Mouse (Mus musculus): ENCODE measurements at regions not wholly inside any gene's neighbourhood (a gene's known extent, or its start where the extent isn't known, plus 50 kb on each side); places are given as distances from the start of the nearest gene placed in this dataset.

DNA sequence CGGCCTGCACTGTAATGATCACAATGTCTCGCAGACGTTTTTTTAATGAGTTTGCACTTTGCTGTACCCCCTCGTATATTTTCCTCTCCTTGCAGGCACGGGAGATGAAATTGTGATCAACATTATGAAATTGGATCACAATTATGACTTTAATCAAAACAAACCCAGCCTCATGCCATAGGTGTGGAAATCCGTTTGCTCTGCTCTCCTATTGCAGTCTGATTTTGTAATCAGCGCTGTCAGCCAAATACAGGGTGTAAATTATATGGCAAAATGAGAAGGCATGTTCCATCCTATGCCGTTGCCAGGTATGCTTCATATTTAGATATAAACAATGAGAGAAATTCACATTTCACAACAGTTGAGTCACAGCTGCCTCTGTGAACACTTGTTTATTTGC lies 595.3 kb upstream of the 4930412O13Rik start:
- Histone ChIP-seq H3K4me1 (ENCODE audit: control insufficient read depth in 1 of 2, insufficient read depth in 2 of 2, low read length in 2 of 2) (no peaks in the 10 kb centered on the region), H3K27me3 (ENCODE audit: control insufficient read depth in 1 of 2, insufficient read depth in 2 of 2, low read length in 2 of 2) (no peaks in the 10 kb centered on the region), H3K4me3 (ENCODE audit: control insufficient read depth in 1 of 2, insufficient read depth in 1 of 2, low read depth in 2 of 2, low read length in 2 of 2) (no peak overlapping the region), H3K9me3 (replicated peaks; ENCODE audit: insufficient read depth, low read length) (no peaks in the 10 kb centered on the region), H3K79me2 (ENCODE audit: control insufficient read depth, insufficient read depth, low read length, poor library complexity) (no peaks in the 10 kb centered on the region), H3K27ac (ENCODE audit: control insufficient read depth, low read depth, low read length) (no peak overlapping the region), H3K9ac (ENCODE audit: control insufficient read depth, low read depth, low read length, poor library complexity, severe bottlenecking) (no peak overlapping the region), H3K36me3 (ENCODE audit: control insufficient read depth in 1 of 2, insufficient read depth in 2 of 2, low read length in 2 of 2) (no peaks in the 10 kb centered on the region)
- no peak for DNase-seq (ENCODE audit: low read depth, low spot score)
- TF ChIP-seq BHLHE40 (IDR thresholded peaks at IDR 0.05; ENCODE audit: borderline replicate concordance, low read depth, low read length) (no peak), ELF1 (IDR thresholded peaks at IDR 0.05; ENCODE audit: low read depth, low read length) (no peak), NRF1 (IDR thresholded peaks at IDR 0.05; ENCODE audit: insufficient read depth, low read depth, low read length, poor library complexity, severe bottlenecking) (no peak), JUND (IDR thresholded peaks at IDR 0.05; ENCODE audit: low read depth, low read length) (no peak), SIN3A (IDR thresholded peaks at IDR 0.05; ENCODE audit: low read length) (no peak), USF1 (IDR thresholded peaks at IDR 0.05; ENCODE audit: low read depth, low read length) (no peak), CTCF (IDR thresholded peaks at IDR 0.05 in 2 of 3, conservative IDR thresholded peaks at IDR 0.05 in 1 of 3; ENCODE audit: control insufficient read depth in 1 of 3, insufficient read depth in 1 of 3, low read depth in 2 of 3, low read length in 3 of 3, poor library complexity in 1 of 3, severe bottlenecking in 1 of 3) (no peak), MXI1 (IDR thresholded peaks at IDR 0.05; ENCODE audit: low read depth, low read length) (no peak), E2F4 (IDR thresholded peaks at IDR 0.05; ENCODE audit: borderline replicate concordance, low read depth, low read length) (no peak), POLR2A (IDR thresholded peaks at IDR 0.05; ENCODE audit: control insufficient read depth in 1 of 2, insufficient read depth in 1 of 2, low read depth in 1 of 2, low read length in 2 of 2, poor library complexity in 1 of 2) (no peak), ZKSCAN1 (IDR thresholded peaks at IDR 0.05; ENCODE audit: low read depth, low read length) (no peak), KAT2A (conservative IDR thresholded peaks at IDR 0.05; ENCODE audit: low read depth, low read length) (no peak), TBP (IDR thresholded peaks at IDR 0.05; ENCODE audit: low read depth, low read length) (no peak), GABPA (IDR thresholded peaks at IDR 0.05; ENCODE audit: low read depth, low read length) (no peak), CHD1 (IDR thresholded peaks at IDR 0.05; ENCODE audit: low read depth, low read length) (no peak), ZMIZ1 (IDR thresholded peaks at IDR 0.05; ENCODE audit: low read depth, low read length) (no peak), MYB (IDR thresholded peaks at IDR 0.05; ENCODE audit: low read depth, low read length) (no peak), ETS1 (IDR thresholded peaks at IDR 0.05; ENCODE audit: low read depth, low read length) (no peak), ZNF384 (IDR thresholded peaks at IDR 0.05; ENCODE audit: low read depth, low read length) (no peak)

GRCm38 (mm10) chr2:9287077-9287476 lies 594.0 kb upstream of the 4930412O13Rik start:
- Histone ChIP-seq H3K36me3 (ENCODE audit: control insufficient read depth in 1 of 2, insufficient read depth in 2 of 2, low read length in 2 of 2) (no peaks in the 10 kb centered on the region), H3K27me3 (ENCODE audit: control insufficient read depth in 1 of 2, insufficient read depth in 2 of 2, low read length in 2 of 2) (no peaks in the 10 kb centered on the region), H3K9ac (ENCODE audit: control insufficient read depth, low read depth, low read length, poor library complexity, severe bottlenecking) (no peak overlapping the region), H3K9me3 (replicated peaks; ENCODE audit: insufficient read depth, low read length) (no peaks in the 10 kb centered on the region), H3K79me2 (ENCODE audit: control insufficient read depth, insufficient read depth, low read length, poor library complexity) (no peaks in the 10 kb centered on the region), H3K27ac (ENCODE audit: control insufficient read depth, low read depth, low read length) (no peak overlapping the region), H3K4me1 (ENCODE audit: control insufficient read depth in 1 of 2, insufficient read depth in 2 of 2, low read length in 2 of 2) (no peaks in the 10 kb centered on the region), H3K4me3 (ENCODE audit: control insufficient read depth in 1 of 2, insufficient read depth in 1 of 2, low read depth in 2 of 2, low read length in 2 of 2) (no peak overlapping the region)
- no peak for DNase-seq (ENCODE audit: low read depth, low spot score)
- no peak for TF ChIP-seq RAD21 (IDR thresholded peaks at IDR 0.05; ENCODE audit: low read depth, low read length)
- TF ChIP-seq ETS1 (IDR thresholded peaks at IDR 0.05; ENCODE audit: low read depth, low read length), result no peak
- TF ChIP-seq ZKSCAN1 (IDR thresholded peaks at IDR 0.05; ENCODE audit: low read depth, low read length), result no peak
- TF ChIP-seq NRF1 (IDR thresholded peaks at IDR 0.05; ENCODE audit: insufficient read depth, low read depth, low read length, poor library complexity, severe bottlenecking), result no peak
- no peak for TF ChIP-seq CHD2 (IDR thresholded peaks at IDR 0.05; ENCODE audit: low read length)
- TF ChIP-seq POLR2A (IDR thresholded peaks at IDR 0.05; ENCODE audit: control insufficient read depth in 1 of 2, insufficient read depth in 1 of 2, low read depth in 1 of 2, low read length in 2 of 2, poor library complexity in 1 of 2), result no peak
- TF ChIP-seq GABPA (IDR thresholded peaks at IDR 0.05; ENCODE audit: low read depth, low read length), result no peak
- no peak for TF ChIP-seq EP300 (IDR thresholded peaks at IDR 0.05; ENCODE audit: low read depth in 1 of 2, low read length in 2 of 2)
- no peak for TF ChIP-seq TBP (IDR thresholded peaks at IDR 0.05; ENCODE audit: low read depth, low read length)
- no peak for TF ChIP-seq MAFK (IDR thresholded peaks at IDR 0.05; ENCODE audit: borderline replicate concordance, low read depth, low read length)
- TF ChIP-seq RCOR1 (IDR thresholded peaks at IDR 0.05; ENCODE audit: low read depth, low read length), result no peak
- TF ChIP-seq SIN3A (IDR thresholded peaks at IDR 0.05; ENCODE audit: low read length), result no peak
- no peak for TF ChIP-seq MXI1 (IDR thresholded peaks at IDR 0.05; ENCODE audit: low read depth, low read length)
